Mouse (Mus musculus) E14TG2a.4 (cell line): ENCODE measurements around the gene 9030612E09Rik.

ENCODE experiments used
- H3K27me3 ChIP-seq: 2 replicates; pipeline ENCODE4 v1.6.1; 2014; ENCODE audit warnings: low read length, control low read depth; ENCODE audit not compliant: insufficient read depth
- H3K36me3 ChIP-seq: 2 replicates; pipeline ENCODE4 v1.6.1; 2014; ENCODE audit warnings: low read length, control low read depth; ENCODE audit not compliant: insufficient read depth
- H3K4me1 ChIP-seq: replicated peaks from 2 replicates; pipeline ENCODE4 v1.6.1; 2014; ENCODE audit warnings: low read depth, low read length, control low read depth
- H3K4me3 ChIP-seq: replicated peaks from 2 replicates; pipeline ENCODE4 v1.5.1; 2014; ENCODE audit warnings: mild to moderate bottlenecking, low read length
- H3K9me3 ChIP-seq: 2 replicates; pipeline ENCODE4 v1.6.1; 2014; ENCODE audit warnings: low read length, control low read depth
- CTCF ChIP-seq: conservative IDR thresholded peaks from 2 replicates; pipeline ENCODE4 v1.5.1; 2014; ENCODE audit warnings: low read length
- NANOG ChIP-seq: IDR thresholded peaks from 2 replicates; pipeline ENCODE4 v1.6.1; 2014; ENCODE audit warnings: borderline replicate concordance, low read length, mixed read lengths
- POU5F1 ChIP-seq: IDR thresholded peaks from 2 replicates; pipeline ENCODE4 v1.6.1; 2014; ENCODE audit warnings: low read length, borderline replicate concordance

Gene 9030612E09Rik

GRCm38 (mm10) chr10:43159333-43159732, 15.2 kb upstream of the 9030612E09Rik start:
- peaks cover 3% of the 10 kb centered on the region; the same call in 1 of the 2 replicates for H3K9me3 ChIP-seq
- no peaks in the 10 kb centered on the region for H3K36me3 ChIP-seq
- H3K27me3 ChIP-seq: peaks cover 3% of the 10 kb centered on the region; the same call in 1 of the 2 replicates
- TF ChIP-seq POU5F1: no peak
- TF ChIP-seq CTCF: no peak
- TF ChIP-seq NANOG: no peak
- no peak overlapping the region for H3K4me3 ChIP-seq
- H3K4me1 ChIP-seq: peaks cover 10% of the 10 kb centered on the region

- no peak for TF ChIP-seq CTCF
- TF ChIP-seq POU5F1: no peak
- no peak for TF ChIP-seq NANOG
- Histone ChIP-seq H3K27me3 (peaks cover 3% of the 10 kb centered on the region; the same call in 1 of the 2 replicates), H3K4me1 (no peaks in the 10 kb centered on the region), H3K4me3 (no peak overlapping the region), H3K9me3 (peaks cover 3% of the 10 kb centered on the region; the same call in 1 of the 2 replicates), H3K36me3 (no peaks in the 10 kb centered on the region)
These were observed 12.2 kb upstream of the 9030612E09Rik start for GRCm38 (mm10) chr10:43162318-43162717.

GRCm38 (mm10) chr10:43164406-43164805, 10.1 kb upstream of the 9030612E09Rik start:
- no peak overlapping the region for H3K4me3 ChIP-seq
- H3K27me3 ChIP-seq: peaks cover 17% of the 10 kb centered on the region
- H3K4me1 ChIP-seq: no peaks in the 10 kb centered on the region
- TF ChIP-seq CTCF (no peak), POU5F1 (no peak), NANOG (no peak)
- H3K36me3 ChIP-seq: no peaks in the 10 kb centered on the region
- peaks cover 3% of the 10 kb centered on the region; the same call in 1 of the 2 replicates for H3K9me3 ChIP-seq

GRCm38 (mm10) chr10:43166146-43166545, 8.4 kb upstream of the 9030612E09Rik start:
- H3K27me3 ChIP-seq: peaks cover 26% of the 10 kb centered on the region
- peaks cover 5% of the 10 kb centered on the region; the same call in 1 of the 2 replicates for H3K4me1 ChIP-seq
- TF ChIP-seq NANOG: no peak
- no peak for TF ChIP-seq CTCF
- no peak for TF ChIP-seq POU5F1
- no peak overlapping the region for H3K4me3 ChIP-seq
- peaks cover 3% of the 10 kb centered on the region; the same call in 1 of the 2 replicates for H3K9me3 ChIP-seq
- no peaks in the 10 kb centered on the region for H3K36me3 ChIP-seq

GRCm38 (mm10) chr10:43166817-43167216, 7.7 kb upstream of the 9030612E09Rik start:
- H3K27me3 ChIP-seq: peaks cover 29% of the 10 kb centered on the region
- H3K36me3 ChIP-seq: no peaks in the 10 kb centered on the region
- H3K4me1 ChIP-seq: peaks cover 8% of the 10 kb centered on the region; the same call in 1 of the 2 replicates
- no peak overlapping the region for H3K4me3 ChIP-seq
- peak; percentile 52 for TF ChIP-seq CTCF
- TF ChIP-seq NANOG: no peak
- no peak for TF ChIP-seq POU5F1
- H3K9me3 ChIP-seq: peaks cover 3% of the 10 kb centered on the region; the same call in 1 of the 2 replicates

GRCm38 (mm10) chr10:43168847-43169246, 5.7 kb upstream of the 9030612E09Rik start:
- no peaks in the 10 kb centered on the region for H3K36me3 ChIP-seq
- peaks cover 49% of the 10 kb centered on the region for H3K27me3 ChIP-seq
- peaks cover 11% of the 10 kb centered on the region; the same call in 1 of the 2 replicates for H3K4me1 ChIP-seq
- no peak overlapping the region for H3K4me3 ChIP-seq
- no peaks in the 10 kb centered on the region for H3K9me3 ChIP-seq
- TF ChIP-seq CTCF (no peak), NANOG (no peak), POU5F1 (no peak)

GRCm38 (mm10) chr10:43171106-43171505, 3.4 kb upstream of the 9030612E09Rik start:
- TF ChIP-seq CTCF: no peak
- TF ChIP-seq POU5F1: no peak
- TF ChIP-seq NANOG: no peak
- Histone ChIP-seq H3K4me1 (peaks cover 19% of the 10 kb centered on the region), H3K27me3 (peaks cover 68% of the 10 kb centered on the region), H3K9me3 (no peaks in the 10 kb centered on the region), H3K36me3 (no peaks in the 10 kb centered on the region), H3K4me3 (no peak overlapping the region)

GRCm38 (mm10) chr10:43172066-43172465, 2.4 kb upstream of the 9030612E09Rik start:
- TF ChIP-seq CTCF (no peak), NANOG (no peak), POU5F1 (no peak)
- Histone ChIP-seq H3K4me3 (no peak overlapping the region), H3K4me1 (peaks cover 19% of the 10 kb centered on the region), H3K9me3 (no peaks in the 10 kb centered on the region), H3K36me3 (no peaks in the 10 kb centered on the region), H3K27me3 (peaks cover 74% of the 10 kb centered on the region)

GRCm38 (mm10) chr10:43172554-43172953, 1.9 kb upstream of the 9030612E09Rik start:
- H3K36me3 ChIP-seq: no peaks in the 10 kb centered on the region
- no peaks in the 10 kb centered on the region for H3K9me3 ChIP-seq
- TF ChIP-seq NANOG: no peak
- no peak for TF ChIP-seq CTCF
- no peak for TF ChIP-seq POU5F1
- peaks cover 19% of the 10 kb centered on the region for H3K4me1 ChIP-seq
- H3K27me3 ChIP-seq: peaks cover 77% of the 10 kb centered on the region
- H3K4me3 ChIP-seq: no peak overlapping the region
